Mouse (Mus musculus) embryonic facial prominence, embryonic 14.5 days (tissue): ENCODE data around the gene Nes. TPM values are rescaled to one million over a fixed set of nuclear protein-coding genes. Genes with fewer than 3 reads are reported as not detected.

ENCODE experiments used
- ATAC-seq: fragments of 200-750 bp; cut with Nextera tagmentation; 2 replicates; pipeline ENCODE4 v1.8.0; 2017; ENCODE audit warnings: low read depth, moderate number of reproducible peaks, moderate TSS enrichment
- DNase-seq: peaks from one replicate; pipeline ENCODE4 v3.0.0-alpha.2; 2015; ENCODE audit warnings: low spot score
- H3K27ac ChIP-seq: fragments of 300-500 bp; sonication (generic); replicated peaks from 2 replicates; pipeline ENCODE4 v1.5.1; 2014; ENCODE audit warnings: low read depth, mild to moderate bottlenecking, low read length, moderate library complexity
- H3K27me3 ChIP-seq: fragments of 300-500 bp; sonication (generic); replicated peaks from 2 replicates; pipeline ENCODE4 v1.6.1; 2014; ENCODE audit warnings: low read length; ENCODE audit not compliant: control insufficient read depth, insufficient read depth
- H3K36me3 ChIP-seq: fragments of 300-500 bp; sonication (generic); 2 replicates; pipeline ENCODE4 v1.6.1; 2014; ENCODE audit warnings: low read length, mixed read lengths; ENCODE audit not compliant: control insufficient read depth, insufficient read depth
- H3K4me1 ChIP-seq: fragments of 300-500 bp; sonication (generic); 2 replicates; pipeline ENCODE4 v1.6.1; 2014; ENCODE audit warnings: antibody characterized with exemption, low read length; ENCODE audit not compliant: control insufficient read depth, insufficient read depth
- H3K4me2 ChIP-seq: fragments of 300-500 bp; sonication (generic); 2 replicates; pipeline ENCODE4 v1.6.1; 2014; ENCODE audit warnings: low read depth, mild to moderate bottlenecking, low read length, moderate library complexity, mixed read lengths
- H3K4me3 ChIP-seq: fragments of 300-500 bp; sonication (generic); 2 replicates; pipeline ENCODE4 v1.5.1; 2014; ENCODE audit warnings: low read depth, mild to moderate bottlenecking, low read length
- H3K9ac ChIP-seq: fragments of 300-500 bp; sonication (generic); 2 replicates; pipeline ENCODE4 v1.6.1; 2014; ENCODE audit warnings: low read depth, mild to moderate bottlenecking, low read length, moderate library complexity, mixed read lengths
- H3K9me3 ChIP-seq: fragments of 300-500 bp; sonication (generic); 2 replicates; pipeline ENCODE4 v1.6.1; 2016; ENCODE audit warnings: low read length; ENCODE audit not compliant: control insufficient read depth
- WGBS: fragments of 180-500 bp; shearing (Covaris S2); extraction: QIAGEN DNeasy Blood & Tissue Kit; methylation state at CpG from one replicate; pipeline ENCODE4 v1.1.7; 2014; 5-methylcytosine and 5-hydroxymethylcytosine counted together
- polyA plus RNA-seq: library from polyadenylated mRNA; unstranded; fragments of >200 nt; fragmentation: Nextera tagmentation; extraction: Ambion mirVana; gene quantifications from 2 replicates; pipeline ENCODE4 v1.2.1, GENCODE M21; 2014

The Nes gene
- polyA plus RNA-seq, 1 experiment from 2014 or later, result 40.5 TPM

DNA sequence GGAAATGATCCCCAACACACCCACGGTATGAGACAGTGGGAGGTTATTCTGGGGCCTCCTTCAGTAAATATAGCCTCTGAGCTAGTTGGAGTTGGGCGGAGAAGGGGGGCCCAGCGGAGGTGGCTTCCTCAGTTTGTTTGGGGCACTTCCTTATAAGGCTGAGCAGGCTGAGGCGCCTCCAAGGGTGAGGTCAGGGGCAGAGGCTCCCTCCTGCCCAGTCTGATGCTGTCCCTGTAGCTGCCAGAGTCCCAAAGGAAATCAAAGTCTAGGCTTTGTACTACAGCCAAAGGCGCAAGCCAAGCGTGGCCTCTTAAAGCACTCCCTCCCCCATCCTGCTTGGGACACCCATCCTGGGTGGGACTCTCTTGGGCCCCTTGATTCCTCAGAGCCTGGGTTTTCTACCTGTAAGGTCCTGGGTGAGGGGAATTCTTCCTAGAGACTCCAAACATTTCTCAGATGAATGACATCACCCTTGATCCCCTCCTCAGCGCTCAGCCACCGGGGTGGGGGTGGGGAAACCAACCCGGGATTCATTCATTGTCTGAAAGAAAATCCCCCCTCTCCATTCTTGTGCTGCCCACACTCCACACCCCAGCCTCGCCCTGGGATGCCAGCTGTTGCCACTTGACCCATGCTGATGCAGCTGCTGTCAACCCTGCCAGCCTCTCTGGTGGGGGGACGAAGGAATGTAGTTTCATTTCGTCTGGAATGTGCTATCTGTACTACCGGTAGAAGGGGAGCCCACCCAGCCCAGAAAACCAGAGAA, 12.1 kb downstream of the Nes start:
- no peaks in the 10 kb centered on the region for H3K36me3 ChIP-seq
- no peak overlapping the region for H3K4me3 ChIP-seq
- ATAC-seq, result peak; percentile 50
- H3K27me3 ChIP-seq, result 0 out of 2 replicates have a peak, but pooled peaks cover under 1% of the 10 kb centered on the region
- H3K9ac ChIP-seq, result peak overlapping the region; percentile 47
- peak overlapping the region; percentile 78 for H3K27ac ChIP-seq
- peak overlapping the region; percentile 44 for H3K4me2 ChIP-seq
- H3K9me3 ChIP-seq, result no peaks in the 10 kb centered on the region
- WGBS, result 3% methylated on average over 11 of the region's 13 CpGs
- H3K4me1 ChIP-seq, result peaks cover 39% of the 10 kb centered on the region
- DNase-seq, result peak; percentile 82

GRCm38 (mm10) chr3:87983627-87984026, 12.7 kb downstream of the Nes start:
- H3K9me3 ChIP-seq, result no peaks in the 10 kb centered on the region
- no peak for ATAC-seq
- peaks cover 42% of the 10 kb centered on the region for H3K4me1 ChIP-seq
- DNase-seq, result no peak
- H3K4me3 ChIP-seq, result no peak overlapping the region
- peak overlapping the region; percentile 47 for H3K9ac ChIP-seq
- H3K36me3 ChIP-seq, result no peaks in the 10 kb centered on the region
- WGBS, result 40% methylated on average over 3 of the region's 6 CpGs
- H3K27me3 ChIP-seq, result peaks cover 7% of the 10 kb centered on the region
- H3K4me2 ChIP-seq, result peak overlapping the region; percentile 44
- H3K27ac ChIP-seq, result peak overlapping the region; percentile 78

DNA sequence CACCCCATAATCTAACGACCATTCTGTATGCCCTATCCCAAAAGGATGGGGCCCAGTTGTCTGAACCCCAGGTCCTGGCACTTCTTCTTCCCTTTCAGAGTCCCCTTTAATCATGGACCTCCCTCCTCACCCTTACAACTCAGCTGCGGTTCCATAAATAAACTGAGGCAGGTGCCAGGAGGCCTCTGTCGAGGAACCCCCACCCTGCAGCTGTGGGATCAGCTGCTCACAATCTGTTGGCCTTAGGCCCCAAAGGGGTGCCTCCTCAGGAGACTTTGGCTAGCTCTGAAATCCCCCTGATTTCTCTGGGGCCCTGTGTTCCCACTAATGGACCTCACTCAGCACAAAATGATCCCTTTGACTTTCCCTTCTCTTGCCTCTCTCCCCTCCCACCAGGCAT, 13.2 kb downstream of the Nes start:
- Histone ChIP-seq H3K27ac (peak overlapping the region; percentile 78), H3K4me1 (peaks cover 42% of the 10 kb centered on the region), H3K4me3 (no peak overlapping the region), H3K9me3 (no peaks in the 10 kb centered on the region), H3K36me3 (no peaks in the 10 kb centered on the region), H3K9ac (peak overlapping the region; percentile 47; the same call in 1 of the 2 replicates), H3K27me3 (peaks cover 11% of the 10 kb centered on the region), H3K4me2 (no peak overlapping the region)
- WGBS, result 52% methylated on average over 3 of the region's 3 CpGs
- ATAC-seq (no peak), DNase-seq (peak; percentile 64)

GRCm38 (mm10) chr3:87985505-87986320, 14.8 kb downstream of the Nes start:
- no peak overlapping the region for H3K4me3 ChIP-seq
- H3K36me3 ChIP-seq, result no peaks in the 10 kb centered on the region
- H3K27ac ChIP-seq, result peak overlapping the region; percentile 63
- 25% methylated on average over 12 of the region's 12 CpGs for WGBS
- no peak overlapping the region for H3K4me2 ChIP-seq
- H3K9ac ChIP-seq, result no peak overlapping the region
- peaks cover 42% of the 10 kb centered on the region for H3K4me1 ChIP-seq
- DNase-seq (peak; percentile 73), ATAC-seq (no peak)
- H3K27me3 ChIP-seq, result peaks cover 25% of the 10 kb centered on the region
- no peaks in the 10 kb centered on the region for H3K9me3 ChIP-seq

- Histone ChIP-seq H3K4me3 (peak overlapping the region; percentile 43), H3K9ac (peak overlapping the region; percentile 57; the same call in 1 of the 2 replicates), H3K4me1 (peaks cover 42% of the 10 kb centered on the region), H3K27ac (peak overlapping the region; percentile 35; the same call in 1 of the 2 replicates), H3K4me2 (peak overlapping the region; percentile 69), H3K27me3 (peaks cover 31% of the 10 kb centered on the region), H3K36me3 (no peaks in the 10 kb centered on the region), H3K9me3 (no peaks in the 10 kb centered on the region)
- DNase-seq (peak; percentile 98), ATAC-seq (peak; percentile 81)
- WGBS, result under 1% methylated on average over 11 of the region's 17 CpGs
Measured at GRCm38 (mm10) chr3:87986868-87987267, 16.0 kb downstream of the Nes start.

- peak overlapping the region; percentile 43 for H3K4me3 ChIP-seq
- no peaks in the 10 kb centered on the region for H3K36me3 ChIP-seq
- H3K27ac ChIP-seq, result 0 out of 2 replicates have a peak overlapping the region, but pooled peaks have one; percentile 35
- peak overlapping the region; percentile 57 for H3K9ac ChIP-seq
- peaks cover 38% of the 10 kb centered on the region for H3K27me3 ChIP-seq
- DNase-seq, result peak; percentile 93
- peak; percentile 48 for ATAC-seq
- H3K4me1 ChIP-seq, result peaks cover 35% of the 10 kb centered on the region
- H3K4me2 ChIP-seq, result peak overlapping the region; percentile 69
- WGBS, result 2% methylated on average over 15 of the region's 15 CpGs
- H3K9me3 ChIP-seq, result no peaks in the 10 kb centered on the region
Measured at GRCm38 (mm10) chr3:87987633-87988032, 16.8 kb downstream of the Nes start.

GRCm38 (mm10) chr3:87988068-87988467, 17.2 kb downstream of the Nes start:
- WGBS, result 5% methylated on average over 15 of the region's 15 CpGs

GRCm38 (mm10) chr3:87989935-87990334, 19.1 kb downstream of the Nes start:
- H3K9me3 ChIP-seq, result no peaks in the 10 kb centered on the region
- H3K27ac ChIP-seq, result no peak overlapping the region
- H3K27me3 ChIP-seq, result peaks cover 61% of the 10 kb centered on the region
- H3K4me1 ChIP-seq, result peaks cover 18% of the 10 kb centered on the region; the same call in 1 of the 2 replicates
- 33% methylated on average over 10 of the region's 10 CpGs for WGBS
- no peak overlapping the region for H3K9ac ChIP-seq
- ATAC-seq (no peak), DNase-seq (no peak)
- no peak overlapping the region for H3K4me2 ChIP-seq
- no peaks in the 10 kb centered on the region for H3K36me3 ChIP-seq
- H3K4me3 ChIP-seq, result no peak overlapping the region

More at GRCm38 (mm10) chr3:87988068-87988467, 17.2 kb downstream of the Nes start:
- Histone ChIP-seq H3K9ac (peak overlapping the region; percentile 57), H3K4me3 (peak overlapping the region; percentile 43), H3K9me3 (no peaks in the 10 kb centered on the region), H3K4me2 (peak overlapping the region; percentile 69), H3K27ac (no peak overlapping the region), H3K36me3 (no peaks in the 10 kb centered on the region), H3K4me1 (peaks cover 31% of the 10 kb centered on the region), H3K27me3 (peaks cover 43% of the 10 kb centered on the region)
- ATAC-seq, result no peak
- no peak for DNase-seq
